25 mouse cellular contexts compared by ENCODE assay signal in the genomic region with DNA sequence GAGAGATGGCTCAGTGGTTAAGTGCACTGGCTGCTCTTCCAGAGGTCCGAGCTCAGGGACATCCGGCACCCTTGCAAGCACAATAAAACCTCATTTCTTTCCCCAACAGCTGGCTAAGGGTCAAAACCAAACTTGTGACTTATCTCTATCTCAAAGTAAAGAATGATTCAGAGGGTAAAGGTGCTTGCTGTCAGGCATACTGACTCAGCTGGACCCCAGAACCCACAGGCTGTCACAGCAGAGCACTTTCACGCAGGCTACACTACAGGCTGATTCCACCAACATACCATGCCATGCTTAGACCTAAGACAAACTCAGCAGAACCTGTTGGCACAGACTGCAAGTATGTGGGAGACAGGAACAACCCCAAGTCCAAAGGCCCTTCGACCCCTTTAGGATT. TPM values are rescaled to one million over a fixed set of nuclear protein-coding genes. Genes with fewer than 3 reads are reported as not detected.
DNase-seq lines count a peak whose midpoint lies in the region; ATAC-seq lines count a peak whose summit lies in the region.
"Had no signal": no experiment of that assay in that cellular context is flagged by ENCODE, and none has a peak within 500 bp of the region (broad histone marks: within the 10 kb centered on the region; RNA-seq: fewer than 3 reads in every experiment).

No protein-coding gene starts in this region.

- no peak overlapping the region for H3K4me2 ChIP-seq in intestine, embryonic 16.5 days (ENCODE audit: low read depth, low read length)
- H3K4me2 ChIP-seq: embryonic facial prominence, embryonic 13.5 days; forebrain, embryonic 12.5 days; forebrain, embryonic 15.5 days; heart, embryonic 13.5 days; hindbrain, embryonic 12.5 days; hindbrain, embryonic 15.5 days had no signal

- H3K36me3 ChIP-seq in intestine, embryonic 16.5 days (ENCODE audit: control insufficient read depth, insufficient read depth, low read length): peaks cover 21% of the 10 kb centered on the region
- peaks cover 100% of the 10 kb centered on the region for H3K36me3 ChIP-seq in hindbrain, embryonic 10.5 days

- WGBS in intestine, embryonic 16.5 days: 83% methylated on average over 4 of the region's 4 CpGs
- WGBS in hindbrain, embryonic 10.5 days: 94% methylated on average over 4 of the region's 4 CpGs

- no peak overlapping the region for H3K27ac ChIP-seq in intestine, embryonic 16.5 days (ENCODE audit: low read length)
- no peak overlapping the region for H3K27ac ChIP-seq in hindbrain, embryonic 10.5 days
- H3K27ac ChIP-seq: embryonic facial prominence, embryonic 10.5 days; embryonic facial prominence, embryonic 13.5 days; forebrain, embryonic 12.5 days; heart, embryonic 13.5 days; hindbrain, embryonic 12.5 days; hindbrain, embryonic 15.5 days had no signal

- ATAC-seq in intestine, embryonic 16.5 days: 0 out of 2 replicates have a peak, but pooled peaks have one; percentile 59
- ATAC-seq: forebrain, embryonic 15.5 days had no signal

- peak; percentile 6 for DNase-seq in adrenal gland, postnatal 10 days
- no peak for DNase-seq in adrenal gland, adult 8-10 months
- peak; percentile 1 to 6 for DNase-seq in urinary bladder, adult 18-20 months (ENCODE audit: low spot score in 2 of 2)
- DNase-seq in urinary bladder, postnatal 10 days (ENCODE audit: low spot score): no peak
- DNase-seq in yolk sac, embryonic 10.5 days (ENCODE audit: low spot score): peak; percentile 68
- DNase-seq in left cerebral cortex, adult 11 months (ENCODE audit: low spot score): no peak
- no peak for DNase-seq in hindbrain, embryonic 10.5 days (ENCODE audit: low spot score)
- DNase-seq: cerebellum, adult 11-12 months; cerebellum, adult 8-10 months; cerebellum, postnatal 10 days; cerebellum, postnatal 36 days; embryo, embryonic 11 days; gastrocnemius, postnatal 25 days; heart, adult 18-20 months; heart, postnatal 14 days; heart, postnatal 4 days had no signal

- no peaks in the 10 kb centered on the region for H3K27me3 ChIP-seq in intestine, embryonic 16.5 days (replicated peaks; ENCODE audit: control insufficient read depth, insufficient read depth, low read length)
- no peaks in the 10 kb centered on the region for H3K27me3 ChIP-seq in hindbrain, embryonic 10.5 days (ENCODE audit: insufficient read depth, poor library complexity, severe bottlenecking)
- H3K27me3 ChIP-seq: embryonic facial prominence, embryonic 13.5 days; forebrain, embryonic 12.5 days; forebrain, embryonic 15.5 days; heart, embryonic 13.5 days; hindbrain, embryonic 12.5 days; hindbrain, embryonic 15.5 days had no signal

- H3K4me3 ChIP-seq in intestine, embryonic 16.5 days (ENCODE audit: low read length): no peak overlapping the region
- no peak overlapping the region for H3K4me3 ChIP-seq in hindbrain, embryonic 10.5 days
- H3K4me3 ChIP-seq: embryonic facial prominence, embryonic 10.5 days; embryonic facial prominence, embryonic 13.5 days; erythroblast, embryonic 14.5 days; forebrain, embryonic 12.5 days; forebrain, embryonic 15.5 days; heart, embryonic 13.5 days; hindbrain, embryonic 12.5 days; hindbrain, embryonic 15.5 days had no signal

- H3K4me1 ChIP-seq in intestine, embryonic 16.5 days (ENCODE audit: control insufficient read depth, insufficient read depth, low read length): no peaks in the 10 kb centered on the region
- no peaks in the 10 kb centered on the region for H3K4me1 ChIP-seq in hindbrain, embryonic 10.5 days (replicated peaks)
- H3K4me1 ChIP-seq: embryonic facial prominence, embryonic 10.5 days; forebrain, embryonic 12.5 days; forebrain, embryonic 15.5 days; heart, embryonic 13.5 days; hindbrain, embryonic 12.5 days; hindbrain, embryonic 15.5 days had no signal

- no peaks in the 10 kb centered on the region for H3K9me3 ChIP-seq in intestine, embryonic 16.5 days (ENCODE audit: control insufficient read depth, low read length)
- no peaks in the 10 kb centered on the region for H3K9me3 ChIP-seq in hindbrain, embryonic 10.5 days
- H3K9me3 ChIP-seq: embryonic facial prominence, embryonic 10.5 days; embryonic facial prominence, embryonic 13.5 days; forebrain, embryonic 12.5 days; forebrain, embryonic 15.5 days; heart, embryonic 13.5 days; hindbrain, embryonic 12.5 days; hindbrain, embryonic 15.5 days had no signal

- no peak overlapping the region for H3K9ac ChIP-seq in intestine, embryonic 16.5 days (ENCODE audit: low read depth, low read length)
- H3K9ac ChIP-seq: embryonic facial prominence, embryonic 13.5 days; forebrain, embryonic 12.5 days; forebrain, embryonic 15.5 days; heart, embryonic 13.5 days; hindbrain, embryonic 12.5 days; hindbrain, embryonic 15.5 days had no signal

RNA-seq across cellular contexts. Expression of a gene that starts 41.6 kb away (rescaled TPM):
- total RNA-seq in adrenal gland, postnatal 10 days (2021): 10 to 100 TPM; 67.0 to 85.9 TPM
- 100 to 1,000 TPM in 2 of 4 experiments, 10 to 100 TPM in 2; 73.1 to 126 (median 88.6) TPM for total RNA-seq in adrenal gland, adult 8-10 months (2022)
- polyA plus RNA-seq in intestine, embryonic 16.5 days (2015; fragmentation: Nextera tagmentation; extraction: Ambion mirVana): 47.0 and 51.6 TPM in 2 replicates
- 138 and 164 TPM in 2 replicates for polyA plus RNA-seq in hindbrain, embryonic 10.5 days (2016; fragmentation: Nextera tagmentation; extraction: Ambion mirVana)

RNA-seq across cellular contexts. Expression of a gene that starts 49.9 kb away (rescaled TPM):
- total RNA-seq in adrenal gland, postnatal 10 days (2021): 10 to 100 TPM; 37.2 to 40.0 TPM
- 10 to 100 TPM; 26.9 to 39.3 (median 33.3) TPM for total RNA-seq in adrenal gland, adult 8-10 months (2022)
- polyA plus RNA-seq in intestine, embryonic 16.5 days (2015; fragmentation: Nextera tagmentation; extraction: Ambion mirVana): 70.8 and 76.0 TPM in 2 replicates
- 99.0 and 103 TPM in 2 replicates for polyA plus RNA-seq in hindbrain, embryonic 10.5 days (2016; fragmentation: Nextera tagmentation; extraction: Ambion mirVana)

Comparison
In these comparisons a context has a peak if more than half of its experiments do, and no peak if none do; other contexts are left out.
1. DNase-seq: peak in adrenal gland, postnatal 10 days (single experiment), urinary bladder, adult 18-20 months (2 of 2) and yolk sac, embryonic 10.5 days (single experiment); none in adrenal gland, adult 8-10 months (single experiment), urinary bladder, postnatal 10 days (single experiment), left cerebral cortex, adult 11 months (single experiment) and hindbrain, embryonic 10.5 days (single experiment).